Mouse (Mus musculus) lung, embryonic 15.5 days (tissue): ENCODE results near the gene Fbxo27. TPM values are rescaled to one million over a fixed set of nuclear protein-coding genes. Genes with fewer than 3 reads are reported as not detected.

Experiments
- ATAC-seq: fragments of 200-750 bp; cut with Nextera tagmentation; 2 replicates; pipeline ENCODE4 v1.8.0; 2017; ENCODE audit warnings: moderate number of reproducible peaks, borderline replicate concordance; ENCODE audit not compliant: low FRiP score, low TSS enrichment; ENCODE audit errors: extremely low read depth
- H3K27ac ChIP-seq: fragments of 300-500 bp; sonication (generic); 2 replicates; pipeline ENCODE4 v1.5.1; 2015; ENCODE audit warnings: moderate library complexity, mild to moderate bottlenecking, inconsistent platforms
- H3K27me3 ChIP-seq: fragments of 300-500 bp; sonication (generic); 2 replicates; pipeline ENCODE4 v1.6.1; 2015; ENCODE audit warnings: inconsistent platforms
- H3K36me3 ChIP-seq: fragments of 300-500 bp; sonication (generic); 2 replicates; pipeline ENCODE4 v1.6.1; 2015; ENCODE audit warnings: inconsistent platforms
- H3K4me1 ChIP-seq: fragments of 300-500 bp; sonication (generic); 2 replicates; pipeline ENCODE4 v1.6.1; 2015; ENCODE audit warnings: inconsistent platforms
- H3K4me2 ChIP-seq: fragments of 300-500 bp; sonication (generic); 2 replicates; pipeline ENCODE4 v1.6.1; 2015; ENCODE audit warnings: inconsistent platforms, mild to moderate bottlenecking, moderate library complexity
- H3K4me3 ChIP-seq: fragments of 300-500 bp; sonication (generic); 2 replicates; pipeline ENCODE4 v1.5.1; 2015; ENCODE audit warnings: mild to moderate bottlenecking, inconsistent platforms
- H3K9ac ChIP-seq: fragments of 300-500 bp; sonication (generic); 2 replicates; pipeline ENCODE4 v1.6.1; 2015; ENCODE audit warnings: inconsistent platforms
- H3K9me3 ChIP-seq: fragments of 300-500 bp; sonication (generic); 2 replicates; pipeline ENCODE4 v1.6.1; 2016; ENCODE audit warnings: inconsistent platforms
- WGBS: fragments of 180-500 bp; shearing (Covaris S2); methylation state at CpG from one replicate; pipeline ENCODE4 v1.1.7; 2015; 5-methylcytosine and 5-hydroxymethylcytosine counted together
- polyA plus RNA-seq: library from polyadenylated mRNA; unstranded; fragments of >200 nt; fragmentation: Nextera tagmentation; extraction: Ambion mirVana; gene quantifications from 2 replicates; pipeline ENCODE4 v1.2.1, GENCODE M21; 2015

Fbxo27 gene
- polyA plus RNA-seq, 1 experiment from 2014 or later, result 6.5 TPM

- WGBS, result 57% methylated on average over 10 of the region's 10 CpGs
- Histone ChIP-seq H3K4me1 (peaks cover 9% of the 10 kb centered on the region), H3K4me3 (no peak overlapping the region), H3K9ac (no peak overlapping the region), H3K27ac (no peak overlapping the region), H3K36me3 (peaks cover 20% of the 10 kb centered on the region; the same call in 1 of the 2 replicates), H3K9me3 (no peaks in the 10 kb centered on the region), H3K27me3 (no peaks in the 10 kb centered on the region), H3K4me2 (no peak overlapping the region)
- no peak for ATAC-seq
These were observed 35.1 kb downstream of the Fbxo27 start for GRCm38 (mm10) chr7:28727649-28728340.

- peak overlapping the region; percentile 20 for H3K9ac ChIP-seq
- peaks cover 24% of the 10 kb centered on the region; the same call in 1 of the 2 replicates for H3K36me3 ChIP-seq
- H3K27ac ChIP-seq, result no peak overlapping the region
- WGBS, result 4% methylated on average over 53 of the region's 58 CpGs
- peak; percentile 85 for ATAC-seq
- H3K4me3 ChIP-seq, result peak overlapping the region; percentile 38
- H3K4me1 ChIP-seq, result peaks cover 17% of the 10 kb centered on the region
- H3K4me2 ChIP-seq, result peak overlapping the region; percentile 65
- no peaks in the 10 kb centered on the region for H3K27me3 ChIP-seq
- H3K9me3 ChIP-seq, result no peaks in the 10 kb centered on the region
These were observed 39.9 kb downstream of the Fbxo27 start for GRCm38 (mm10) chr7:28732341-28733142.

- H3K4me3 ChIP-seq, result peak overlapping the region; percentile 38
- H3K9me3 ChIP-seq, result no peaks in the 10 kb centered on the region
- no peaks in the 10 kb centered on the region for H3K27me3 ChIP-seq
- H3K9ac ChIP-seq, result no peak overlapping the region; the same call in 1 of the 2 replicates
- H3K36me3 ChIP-seq, result peaks cover 30% of the 10 kb centered on the region
- 19% methylated on average over 11 of the region's 11 CpGs for WGBS
- 0 out of 2 replicates have a peak, but pooled peaks have one; percentile 12 for ATAC-seq
- peak overlapping the region; percentile 65 for H3K4me2 ChIP-seq
- no peak overlapping the region for H3K27ac ChIP-seq
- H3K4me1 ChIP-seq, result peaks cover 17% of the 10 kb centered on the region
These were observed 40.6 kb downstream of the Fbxo27 start for GRCm38 (mm10) chr7:28733211-28733610.

- Histone ChIP-seq H3K4me3 (no peak overlapping the region), H3K4me1 (peaks cover 19% of the 10 kb centered on the region), H3K9ac (no peak overlapping the region), H3K27me3 (no peaks in the 10 kb centered on the region), H3K4me2 (no peak overlapping the region), H3K9me3 (no peaks in the 10 kb centered on the region), H3K36me3 (peaks cover 41% of the 10 kb centered on the region), H3K27ac (no peak overlapping the region)
- 75% methylated on average over 6 of the region's 6 CpGs for WGBS
- ATAC-seq, result no peak
These were observed 43.1 kb downstream of the Fbxo27 start for GRCm38 (mm10) chr7:28735701-28736100.

- no peak overlapping the region for H3K4me3 ChIP-seq
- H3K27ac ChIP-seq, result no peak overlapping the region
- 93% methylated on average over 21 of the region's 21 CpGs for WGBS
- no peak overlapping the region for H3K4me2 ChIP-seq
- no peak overlapping the region for H3K9ac ChIP-seq
- H3K4me1 ChIP-seq, result peaks cover 17% of the 10 kb centered on the region
- no peaks in the 10 kb centered on the region for H3K27me3 ChIP-seq
- ATAC-seq, result no peak
- no peaks in the 10 kb centered on the region for H3K9me3 ChIP-seq
- H3K36me3 ChIP-seq, result peaks cover 33% of the 10 kb centered on the region
These were observed 47.2 kb downstream of the Fbxo27 start for GRCm38 (mm10) chr7:28739829-28740228.

GRCm38 (mm10) chr7:28740949-28741348 lies 48.3 kb downstream of the Fbxo27 start:
- Histone ChIP-seq H3K27ac (peak overlapping the region; percentile 37; the same call in 1 of the 2 replicates), H3K9me3 (no peaks in the 10 kb centered on the region), H3K4me1 (peaks cover 17% of the 10 kb centered on the region), H3K9ac (peak overlapping the region; percentile 82), H3K27me3 (no peaks in the 10 kb centered on the region), H3K36me3 (peaks cover 33% of the 10 kb centered on the region), H3K4me3 (peak overlapping the region; percentile 79), H3K4me2 (peak overlapping the region; percentile 77)
- WGBS, result 27% methylated on average over 9 of the region's 9 CpGs
- no peak for ATAC-seq

- Histone ChIP-seq H3K9ac (peak overlapping the region; percentile 82), H3K36me3 (peaks cover 33% of the 10 kb centered on the region), H3K9me3 (no peaks in the 10 kb centered on the region), H3K4me3 (peak overlapping the region; percentile 79), H3K4me1 (peaks cover 17% of the 10 kb centered on the region), H3K4me2 (peak overlapping the region; percentile 77), H3K27ac (peak overlapping the region; percentile 37; the same call in 1 of the 2 replicates), H3K27me3 (no peaks in the 10 kb centered on the region)
- peak; percentile 7; the same call in 1 of the 2 replicates for ATAC-seq
- 1% methylated on average over 13 of the region's 13 CpGs for WGBS
These were observed 48.7 kb downstream of the Fbxo27 start for GRCm38 (mm10) chr7:28741368-28741708.

GRCm38 (mm10) chr7:28741709-28742438 lies 49.2 kb downstream of the Fbxo27 start, which contains the start of the genes Mrps12 and Sars2:
Gene Mrps12, minus strand, starts transcription at chr7:28741820.
Gene Sars2, plus strand, starts transcription at chr7:28741992.
- H3K4me2 ChIP-seq, result peak within 1 kb of the TSS; percentile 77
- WGBS, result under 1% methylated on average over 39 of the region's 39 CpGs
- peak; percentile 98 for ATAC-seq
- H3K36me3 ChIP-seq, result peaks cover 35% of the 10 kb centered on the region
- no peaks in the 10 kb centered on the region for H3K27me3 ChIP-seq
- peaks cover 17% of the 10 kb centered on the region for H3K4me1 ChIP-seq
- peak within 1 kb of the TSS; percentile 79 for H3K4me3 ChIP-seq
- no peaks in the 10 kb centered on the region for H3K9me3 ChIP-seq
- peak within 1 kb of the TSS; percentile 82 for H3K9ac ChIP-seq
- peak within 1 kb of the TSS; percentile 92 for H3K27ac ChIP-seq

Other genes with a start within 250 kb of the Fbxo27 start
- gene Lrfn1, start 240.9 kb upstream of the Fbxo27 start, polyA plus RNA-seq, result 3.1 and 3.8 TPM in 2 replicates
- gene Ifnl2, start 182.4 kb upstream of the Fbxo27 start, polyA plus RNA-seq, result not detected in 2 replicates
- not detected in 2 replicates for gene Ifnl3, start 170.0 kb upstream of the Fbxo27 start, polyA plus RNA-seq
- gene Sycn, start 152.0 kb upstream of the Fbxo27 start, polyA plus RNA-seq, result 0.53 TPM in 1 of 2 replicates, not detected in the other
- gene Nccrp1, start 145.6 kb upstream of the Fbxo27 start, polyA plus RNA-seq, result not detected in 2 replicates
- 21.3 and 21.6 TPM in 2 replicates for gene Samd4b, start 94.7 kb upstream of the Fbxo27 start, polyA plus RNA-seq
- gene Pak4, start 94.7 kb upstream of the Fbxo27 start, polyA plus RNA-seq, result 55.4 and 60.8 TPM in 2 replicates
- gene Acp7, start 61.5 kb upstream of the Fbxo27 start, polyA plus RNA-seq, result not detected in 2 replicates
- 15.6 and 16.3 TPM in 2 replicates for gene Fbxo17, start 24.0 kb downstream of the Fbxo27 start, polyA plus RNA-seq
- 116 and 124 TPM in 2 replicates for gene Mrps12, start 49.0 kb downstream of the Fbxo27 start, polyA plus RNA-seq
- gene Sars2, start 49.1 kb downstream of the Fbxo27 start, polyA plus RNA-seq, result 27.2 and 27.7 TPM in 2 replicates
- not detected in 2 replicates for gene Ccer2, start 63.3 kb downstream of the Fbxo27 start, polyA plus RNA-seq
- 59.5 and 65.2 TPM in 2 replicates for gene Sirt2, start 73.9 kb downstream of the Fbxo27 start, polyA plus RNA-seq
- gene Nfkbib, start 74.7 kb downstream of the Fbxo27 start, polyA plus RNA-seq, result 36.9 and 38.7 TPM in 2 replicates
- gene Rinl, start 96.1 kb downstream of the Fbxo27 start, polyA plus RNA-seq, result 7.1 and 8.8 TPM in 2 replicates
- gene Hnrnpl, start 115.7 kb downstream of the Fbxo27 start, polyA plus RNA-seq, result 254 and 264 TPM in 2 replicates
- 154 and 162 TPM in 2 replicates for gene Ech1, start 132.4 kb downstream of the Fbxo27 start, polyA plus RNA-seq
- gene Lgals4, start 141.0 kb downstream of the Fbxo27 start, polyA plus RNA-seq, result 6.7 and 9.2 TPM in 2 replicates
- 1.5 and 1.6 TPM in 2 replicates for gene Lgals7, start 171.0 kb downstream of the Fbxo27 start, polyA plus RNA-seq
- 0.29 and 0.42 TPM in 2 replicates for gene Capn12, start 188.6 kb downstream of the Fbxo27 start, polyA plus RNA-seq